Mouse (Mus musculus): ENCODE results near the gene Kdm5d.

Kdm5d gene

GRCm38 (mm10) chrY:897393-898227, at the start of gene Kdm5d:
Kdm5d (plus strand) TSS chrY:897788.
- in situ Hi-C loops (cut with MseI, MboI) = no loop called here

GRCm38 (mm10) chrY:872404-872803, 25.2 kb upstream of the Kdm5d start:
- in situ Hi-C loops (cut with MseI, MboI) = no loop called here

GRCm38 (mm10) chrY:872855-873549, 24.6 kb upstream of the Kdm5d start:
- in situ Hi-C loops (cut with MseI, MboI) = no loop called here
